Mouse (Mus musculus) forebrain, postnatal 0 days (tissue): ENCODE results near the gene A930033H14Rik. TPM values are rescaled to one million over a fixed set of nuclear protein-coding genes. Genes with fewer than 3 reads are reported as not detected.
A peak's percentile ranks its signal among the peaks of the same experiment; 100 is the strongest.

Experiments used
- ATAC-seq: fragments of 200-750 bp; cut with Nextera tagmentation; 2 replicates; pipeline ENCODE4 v1.8.0; 2017; ENCODE audit warnings: mild to moderate bottlenecking, moderate library complexity
- DNase-seq: peaks from one replicate; pipeline ENCODE4 v3.0.0-alpha.2; 2015
- H3K27ac ChIP-seq: fragments of 300-500 bp; sonication (generic); 2 replicates; pipeline ENCODE4 v1.5.1; 2014; ENCODE audit warnings: low read depth, mild to moderate bottlenecking, antibody characterized with exemption, low read length, moderate library complexity, mixed read lengths
- H3K27me3 ChIP-seq: fragments of 300-500 bp; sonication (generic); 2 replicates; pipeline ENCODE4 v1.6.1; 2014; ENCODE audit warnings: mild to moderate bottlenecking, low read length, mixed read lengths; ENCODE audit not compliant: insufficient read depth
- H3K36me3 ChIP-seq: fragments of 300-500 bp; sonication (generic); 2 replicates; pipeline ENCODE4 v1.6.1; 2014; ENCODE audit warnings: mild to moderate bottlenecking, moderate library complexity; ENCODE audit not compliant: insufficient read depth
- H3K4me1 ChIP-seq: fragments of 300-500 bp; sonication (generic); 2 replicates; pipeline ENCODE4 v1.6.1; 2014; ENCODE audit warnings: antibody characterized with exemption; ENCODE audit not compliant: insufficient read depth
- H3K4me2 ChIP-seq: fragments of 300-500 bp; sonication (generic); 2 replicates; pipeline ENCODE4 v1.6.1; 2014; ENCODE audit warnings: low read depth, mild to moderate bottlenecking, moderate library complexity
- H3K4me3 ChIP-seq: fragments of 300-500 bp; sonication (generic); 2 replicates; pipeline ENCODE4 v1.5.1; 2014; ENCODE audit warnings: low read depth, low read length, mixed read lengths
- H3K9ac ChIP-seq: fragments of 300-500 bp; sonication (generic); 2 replicates; pipeline ENCODE4 v1.6.1; 2014; ENCODE audit warnings: mild to moderate bottlenecking
- H3K9me3 ChIP-seq: fragments of 300-500 bp; sonication (generic); 2 replicates; pipeline ENCODE4 v1.6.1; 2016; ENCODE audit warnings: low read length
- CTCF ChIP-seq: sonication (generic); IDR thresholded peaks from 2 replicates; pipeline ENCODE4 v1.5.1; 2016; ENCODE audit warnings: antibody characterized with exemption, control low read depth, low read depth
- WGBS: fragments of 180-500 bp; shearing (Covaris S2); extraction: QIAGEN DNeasy Blood & Tissue Kit; methylation state at CpG from one replicate; pipeline ENCODE4 v1.1.7; 2014; 5-methylcytosine and 5-hydroxymethylcytosine counted together
- polyA plus RNA-seq: library from polyadenylated mRNA; unstranded; fragments of >200 nt; fragmentation: Nextera tagmentation; extraction: Ambion mirVana; gene quantifications from 2 replicates; pipeline ENCODE4 v1.2.1, GENCODE M21; 2015
- total RNA-seq: library from RNA; depleted of rRNA; stranded (reverse); fragments of >200 nt; gene quantifications from 2 replicates; pipeline ENCODE4 v1.2.3, GENCODE M21; 2014

Gene A930033H14Rik
- total and polyA plus RNA-seq, 2 experiments from 2014 or later, result 1.4 to 1.9 TPM

DNA sequence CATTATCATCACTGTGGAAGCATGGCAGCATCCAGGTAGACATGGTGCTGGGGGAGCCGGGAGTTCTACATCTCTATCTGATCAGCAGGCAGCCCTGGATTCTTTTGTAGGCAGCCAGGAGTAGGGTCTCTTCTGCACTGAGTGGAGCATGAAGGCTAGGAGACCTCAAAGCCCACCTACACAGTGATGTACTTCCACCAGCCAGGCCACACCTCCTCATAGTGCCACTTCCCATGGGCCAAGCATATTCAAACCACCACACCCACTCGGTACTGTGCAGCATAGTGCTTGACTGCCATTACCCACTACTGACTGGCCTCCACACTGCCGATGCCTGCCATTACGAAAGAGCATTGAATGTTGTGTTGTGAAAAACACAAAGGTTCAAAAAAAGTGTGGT, 28.0 kb downstream of the A930033H14Rik start:
- Histone ChIP-seq H3K27ac (no peak overlapping the region), H3K4me3 (no peak overlapping the region), H3K27me3 (no peaks in the 10 kb centered on the region), H3K9ac (no peak overlapping the region), H3K36me3 (no peaks in the 10 kb centered on the region), H3K4me2 (no peak overlapping the region), H3K9me3 (no peaks in the 10 kb centered on the region), H3K4me1 (no peaks in the 10 kb centered on the region)
- TF ChIP-seq CTCF, result no peak
- ATAC-seq (no peak), DNase-seq (no peak)
- 96% methylated on average over 4 of the region's 4 CpGs for WGBS

DNA sequence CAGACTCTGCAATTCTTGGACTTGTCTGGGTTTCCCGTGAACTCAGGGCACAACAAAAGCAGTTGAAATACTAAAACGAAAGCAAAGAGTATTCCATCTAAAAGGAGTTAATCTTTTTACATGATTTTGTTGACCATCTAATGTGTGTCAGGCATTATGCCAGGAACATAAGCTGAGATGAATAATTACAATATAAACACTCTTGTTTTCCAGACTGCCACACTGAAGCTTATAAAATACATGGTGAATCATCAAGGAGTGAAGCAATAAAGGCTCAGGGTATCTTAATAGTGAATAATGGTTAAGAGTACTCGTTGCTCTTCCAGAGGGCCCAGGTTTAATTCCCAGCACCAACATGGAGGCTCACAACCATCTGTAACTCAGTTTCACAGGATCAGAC, 31.9 kb downstream of the A930033H14Rik start:
- H3K4me3 ChIP-seq, result no peak overlapping the region
- no peak overlapping the region for H3K27ac ChIP-seq
- no peaks in the 10 kb centered on the region for H3K4me1 ChIP-seq
- H3K4me2 ChIP-seq, result no peak overlapping the region
- DNase-seq (no peak), ATAC-seq (no peak)
- no peak for TF ChIP-seq CTCF
- no peaks in the 10 kb centered on the region for H3K27me3 ChIP-seq
- H3K9ac ChIP-seq, result no peak overlapping the region
- WGBS, result 64% methylated on average over 3 of the region's 3 CpGs
- no peaks in the 10 kb centered on the region for H3K9me3 ChIP-seq
- H3K36me3 ChIP-seq, result no peaks in the 10 kb centered on the region

DNA sequence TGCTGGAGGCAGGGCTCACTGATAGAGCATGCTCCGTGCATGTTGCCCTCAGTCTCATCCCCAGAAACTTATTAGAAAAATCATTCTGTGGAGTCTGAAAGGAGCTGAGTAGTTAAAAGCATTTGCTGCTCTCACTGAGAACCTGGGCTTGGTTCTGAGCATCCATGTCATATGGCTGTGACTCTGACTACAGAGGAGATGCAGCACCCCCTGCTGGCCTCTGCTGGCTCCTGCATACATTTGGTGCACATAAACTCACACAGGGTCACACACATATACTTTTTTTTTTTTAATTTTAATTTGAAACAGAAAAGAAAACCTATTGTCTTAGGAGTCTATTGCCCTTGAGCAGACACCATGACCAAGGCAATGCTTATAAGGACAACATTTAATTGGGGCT, 33.6 kb downstream of the A930033H14Rik start:
- TF ChIP-seq CTCF, result no peak
- Histone ChIP-seq H3K4me3 (no peak overlapping the region), H3K4me2 (no peak overlapping the region), H3K36me3 (no peaks in the 10 kb centered on the region), H3K9ac (no peak overlapping the region), H3K9me3 (no peaks in the 10 kb centered on the region), H3K27ac (no peak overlapping the region), H3K27me3 (no peaks in the 10 kb centered on the region), H3K4me1 (no peaks in the 10 kb centered on the region)
- DNase-seq, result no peak
- 97% methylated on average over 1 of the region's 1 CpGs for WGBS
- ATAC-seq, result no peak

DNA sequence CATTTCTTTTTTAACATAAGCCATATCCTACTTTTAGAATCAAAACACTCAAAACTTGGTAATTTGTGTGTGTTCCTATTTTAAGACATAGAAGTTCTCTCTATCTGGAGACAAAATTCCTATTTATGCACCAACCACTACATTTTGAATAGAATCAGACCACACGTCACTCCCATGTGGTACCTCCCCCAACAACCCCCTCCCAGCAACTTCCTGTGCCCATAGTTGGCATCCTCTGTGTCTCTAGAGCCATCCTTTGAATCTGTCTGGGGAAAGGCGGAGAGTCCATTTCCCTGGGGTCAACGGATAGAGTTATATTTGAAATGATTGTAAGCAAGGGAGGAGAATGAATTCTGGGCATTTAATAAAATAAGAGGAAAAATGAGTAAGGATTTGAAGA, 36.8 kb downstream of the A930033H14Rik start:
- no peak overlapping the region for H3K4me3 ChIP-seq
- H3K4me1 ChIP-seq, result no peaks in the 10 kb centered on the region
- ATAC-seq (no peak), DNase-seq (no peak)
- H3K4me2 ChIP-seq, result no peak overlapping the region
- TF ChIP-seq CTCF, result no peak
- WGBS, result 70% methylated on average over 3 of the region's 3 CpGs
- H3K36me3 ChIP-seq, result no peaks in the 10 kb centered on the region
- H3K9ac ChIP-seq, result no peak overlapping the region
- no peaks in the 10 kb centered on the region for H3K27me3 ChIP-seq
- no peak overlapping the region for H3K27ac ChIP-seq
- no peaks in the 10 kb centered on the region for H3K9me3 ChIP-seq

DNA sequence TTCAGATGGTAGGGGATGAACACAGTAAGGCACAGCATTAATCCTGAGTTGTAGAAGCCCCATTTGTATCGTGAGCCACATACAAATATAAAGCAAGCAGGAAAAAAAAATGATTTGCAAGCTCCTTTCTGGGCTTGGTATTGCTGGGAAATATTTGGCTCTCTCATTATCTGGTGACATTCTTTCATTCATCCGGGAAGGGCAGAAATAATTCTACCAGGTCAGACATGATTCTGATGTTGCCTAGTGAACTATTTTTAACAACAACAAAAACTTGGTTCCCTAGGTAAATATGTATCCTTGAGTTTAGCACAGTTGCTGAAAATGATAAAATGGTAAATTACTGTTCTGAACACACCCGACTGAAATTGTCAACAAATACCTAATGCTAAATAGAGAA, 40.5 kb downstream of the A930033H14Rik start:
- 76% methylated on average over 3 of the region's 3 CpGs for WGBS
- H3K36me3 ChIP-seq, result no peaks in the 10 kb centered on the region
- no peak for TF ChIP-seq CTCF
- no peak overlapping the region for H3K4me3 ChIP-seq
- no peaks in the 10 kb centered on the region for H3K9me3 ChIP-seq
- no peaks in the 10 kb centered on the region for H3K27me3 ChIP-seq
- DNase-seq (no peak), ATAC-seq (no peak)
- no peak overlapping the region for H3K27ac ChIP-seq
- H3K9ac ChIP-seq, result no peak overlapping the region
- H3K4me1 ChIP-seq, result no peaks in the 10 kb centered on the region
- H3K4me2 ChIP-seq, result no peak overlapping the region

DNA sequence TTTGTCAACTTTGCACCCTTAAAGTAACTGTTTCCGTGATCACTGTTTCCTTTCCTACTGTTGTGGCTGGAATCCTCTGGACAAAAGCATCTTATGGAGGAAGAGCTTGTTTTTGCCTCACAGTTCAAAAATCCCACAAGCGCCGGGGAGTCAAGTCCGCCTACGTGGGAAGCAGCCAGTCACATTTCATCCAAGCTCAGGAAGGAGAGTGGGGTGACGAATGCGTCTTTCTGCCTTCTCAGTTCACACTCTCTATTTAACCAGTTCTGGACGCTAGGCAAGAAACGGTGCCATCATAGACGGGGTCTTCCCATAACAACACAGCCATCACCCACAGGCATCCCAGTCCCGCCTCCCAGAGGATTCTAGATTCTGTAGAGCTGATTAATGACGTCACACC, 46.4 kb downstream of the A930033H14Rik start:
- DNase-seq (no peak), ATAC-seq (no peak)
- Histone ChIP-seq H3K27me3 (no peaks in the 10 kb centered on the region), H3K4me3 (no peak overlapping the region), H3K9ac (no peak overlapping the region), H3K27ac (no peak overlapping the region), H3K36me3 (no peaks in the 10 kb centered on the region), H3K9me3 (0 out of 2 replicates have a peak, but pooled peaks cover 6% of the 10 kb centered on the region), H3K4me1 (no peaks in the 10 kb centered on the region), H3K4me2 (no peak overlapping the region)
- 84% methylated on average over 12 of the region's 12 CpGs for WGBS
- TF ChIP-seq CTCF, result no peak

DNA sequence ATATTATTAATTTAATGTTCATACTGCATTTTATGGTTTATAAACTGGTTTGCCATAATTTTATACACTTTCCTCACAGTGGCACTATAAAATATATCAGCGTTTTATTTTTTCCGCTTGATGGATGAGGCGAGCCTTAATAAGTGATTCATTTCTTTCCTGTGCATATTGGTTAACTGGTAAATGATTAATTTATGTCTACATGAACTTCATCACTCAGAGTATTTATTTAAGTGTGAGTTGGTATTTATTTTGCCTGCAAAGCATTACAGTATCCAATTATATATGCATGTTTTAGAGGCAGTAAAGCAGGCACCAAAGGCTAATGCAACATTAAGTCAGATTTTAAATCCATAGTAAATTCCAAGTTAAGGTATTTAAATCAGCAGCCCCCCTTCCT, 47.1 kb downstream of the A930033H14Rik start:
- Histone ChIP-seq H3K9me3 (0 out of 2 replicates have a peak, but pooled peaks cover 6% of the 10 kb centered on the region), H3K4me3 (no peak overlapping the region), H3K4me2 (no peak overlapping the region), H3K36me3 (no peaks in the 10 kb centered on the region), H3K4me1 (no peaks in the 10 kb centered on the region), H3K27me3 (no peaks in the 10 kb centered on the region), H3K9ac (no peak overlapping the region), H3K27ac (no peak overlapping the region)
- WGBS, result 89% methylated on average over 3 of the region's 3 CpGs
- DNase-seq, result no peak
- TF ChIP-seq CTCF, result no peak
- ATAC-seq, result no peak

DNA sequence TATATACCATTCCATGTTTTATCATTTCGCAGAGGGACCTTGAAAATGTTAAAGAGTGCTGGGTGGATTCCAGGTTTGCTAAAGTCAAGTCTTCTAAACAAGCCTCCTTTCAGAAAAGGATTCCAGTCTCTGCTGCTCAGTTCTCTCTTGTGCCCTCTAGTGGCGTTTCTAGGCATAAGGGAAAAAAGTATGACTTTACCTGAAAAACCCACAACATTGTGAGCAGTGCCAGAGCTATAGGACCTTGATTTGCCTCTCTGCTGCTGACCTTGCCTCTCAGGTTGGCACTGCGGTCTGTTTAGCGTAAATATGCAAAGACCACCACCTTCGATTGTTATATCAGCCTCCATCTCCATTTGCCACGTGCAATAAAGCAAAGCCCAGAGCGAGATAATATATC, 47.8 kb downstream of the A930033H14Rik start:
- no peak for ATAC-seq
- peak; percentile 63 for TF ChIP-seq CTCF
- DNase-seq, result peak; percentile 53
- 61% methylated on average over 7 of the region's 7 CpGs for WGBS
- no peaks in the 10 kb centered on the region for H3K36me3 ChIP-seq
- no peak overlapping the region for H3K27ac ChIP-seq
- H3K4me2 ChIP-seq, result no peak overlapping the region
- H3K9ac ChIP-seq, result no peak overlapping the region
- H3K4me1 ChIP-seq, result no peaks in the 10 kb centered on the region
- H3K9me3 ChIP-seq, result 0 out of 2 replicates have a peak, but pooled peaks cover 6% of the 10 kb centered on the region
- no peaks in the 10 kb centered on the region for H3K27me3 ChIP-seq
- no peak overlapping the region for H3K4me3 ChIP-seq
